Mouse (Mus musculus): ENCODE results near the gene Klc1. TPM values are rescaled to one million over a fixed set of nuclear protein-coding genes. Genes with fewer than 3 reads are reported as not detected.

The Klc1 gene
- total RNA-seq, 4 experiments from 2014 or later = 630 to 651 (median 634) TPM

- no peak for DNase-seq (ENCODE audit: low spot score in 2 of 2)
These were observed 89.7 kb downstream of the Klc1 start for GRCm38 (mm10) chr12:111848300-111848798.

GRCm38 (mm10) chr12:111851235-111851634, 92.6 kb downstream of the Klc1 start:
- no peak for DNase-seq (ENCODE audit: low spot score in 2 of 2)

- DNase-seq (ENCODE audit: low spot score in 2 of 2) = no peak
These were observed 93.1 kb downstream of the Klc1 start for GRCm38 (mm10) chr12:111851745-111852144.

GRCm38 (mm10) chr12:111853011-111853436, 94.4 kb downstream of the Klc1 start:
- DNase-seq (ENCODE audit: low spot score in 2 of 2) = no peak

GRCm38 (mm10) chr12:111853546-111853945, 94.9 kb downstream of the Klc1 start:
- DNase-seq (ENCODE audit: low spot score in 2 of 2) = no peak

GRCm38 (mm10) chr12:111855448-111855847, 96.8 kb downstream of the Klc1 start:
- no peak for DNase-seq (ENCODE audit: low spot score in 2 of 2)

Other genes with a start within 250 kb of the Klc1 start
- gene Eif5, start 220.8 kb upstream of the Klc1 start, total RNA-seq (2022) = 100 to 1,000 TPM; 235 to 288 (median 259) TPM
- gene Mark3, start 184.3 kb upstream of the Klc1 start, total RNA-seq (2022) = 100 to 1,000 TPM in 1 of 4 experiments, 10 to 100 TPM in 3; 89.3 to 107 (median 96.8) TPM
- gene Ckb, start 86.5 kb upstream of the Klc1 start, total RNA-seq (2022) = 1,000 to 10,000 TPM; 1,127 to 1,400 (median 1,206) TPM
- 10 to 100 TPM; 15.0 to 22.3 (median 19.5) TPM for gene Trmt61a, start 80.7 kb upstream of the Klc1 start, total RNA-seq (2022)
- gene Bag5, start 45.6 kb upstream of the Klc1 start, total RNA-seq (2022) = 10 to 100 TPM; 47.1 to 50.7 (median 48.3) TPM
- 10 to 100 TPM; 30.9 to 34.4 (median 33.7) TPM for gene Apopt1, start 45.6 kb upstream of the Klc1 start, total RNA-seq (2022)
- gene Xrcc3, start 55.0 kb downstream of the Klc1 start, total RNA-seq (2022) = 1 to 10 TPM; 3.7 to 5.2 (median 4.5) TPM
- gene Zfyve21, start 55.3 kb downstream of the Klc1 start, total RNA-seq (2022) = 10 to 100 TPM; 21.5 to 26.5 (median 23.9) TPM
- gene Ppp1r13b, start 149.3 kb downstream of the Klc1 start, total RNA-seq (2022) = 10 to 100 TPM; 72.0 to 91.8 (median 79.2) TPM
- gene Atp5mpl, start 208.1 kb downstream of the Klc1 start, total RNA-seq (2022) = 100 to 1,000 TPM; 350 to 405 (median 378) TPM
- gene Tdrd9, start 212.7 kb downstream of the Klc1 start, total RNA-seq (2022) = 1 to 10 TPM in 2 of 4 experiments, under 1 TPM in 2; 0.14 to 1.8 (median 0.85) TPM
- not detected for gene Rd3l, start 222.5 kb downstream of the Klc1 start, total RNA-seq (2022)